In the genomic region with DNA sequence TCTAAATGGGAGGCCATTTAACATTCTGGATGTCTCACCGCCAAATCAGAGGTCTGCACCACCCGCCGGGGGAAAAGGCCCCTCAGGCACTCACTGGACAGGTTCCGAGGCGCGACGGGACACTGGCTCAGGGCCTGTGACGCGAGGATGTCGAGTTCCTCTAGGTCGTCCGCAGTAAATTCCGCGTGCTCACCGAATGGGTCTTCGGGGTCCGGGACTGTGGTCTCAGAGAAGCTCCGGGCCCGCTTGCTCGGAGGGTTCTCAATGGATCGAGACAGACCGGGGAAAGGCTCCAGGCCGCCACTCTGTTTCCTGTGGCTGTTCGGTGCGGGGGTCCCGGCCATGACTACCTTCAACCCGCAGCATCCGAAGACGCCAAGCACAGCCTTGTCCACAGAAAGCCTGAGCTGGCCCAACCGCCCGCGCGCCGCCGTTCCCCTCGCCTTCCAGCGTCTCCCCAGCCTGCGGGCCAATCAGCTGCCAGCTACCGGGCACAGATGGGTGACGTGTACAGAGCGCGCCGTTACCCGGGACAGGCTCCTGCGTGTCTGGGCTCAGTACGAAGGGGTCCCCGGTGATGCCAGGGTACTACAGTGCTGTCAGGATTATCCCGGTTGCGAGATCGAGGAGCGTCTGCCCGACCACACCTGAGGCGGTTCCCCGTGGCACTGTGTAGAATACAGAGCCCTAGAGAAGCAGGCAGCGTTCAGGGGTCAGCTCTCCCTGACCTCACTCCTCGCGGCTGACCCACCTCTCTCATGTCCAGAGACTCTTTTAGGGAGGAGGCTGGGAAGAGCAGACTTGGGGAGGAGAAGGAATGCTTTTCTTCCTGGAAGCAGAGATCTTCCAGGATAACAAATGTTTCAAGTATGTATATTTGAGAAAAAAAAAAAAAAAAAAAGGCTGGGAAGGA, we compare ENCODE assay signal across 8 mouse cellular contexts. TPM values are rescaled to one million over a fixed set of nuclear protein-coding genes. Genes with fewer than 3 reads are reported as not detected.
DNase-seq lines count a peak whose midpoint lies in the region; ATAC-seq lines count a peak whose summit lies in the region.

A gene (minus strand): TSS at position 464 of the 913 bp plus-strand sequence.

- H3K4me2 ChIP-seq in intestine, embryonic 15.5 days (replicated peaks) = peak within 1 kb of the TSS; percentile 88

- ATAC-seq in intestine, embryonic 15.5 days = peak; percentile 99
- ATAC-seq in megakaryocyte-erythroid progenitor cell, adult 5-6 weeks (replicated peaks; ENCODE audit: low FRiP score, low TSS enrichment, poor library complexity, severe bottlenecking) = peak; percentile 98

- intact Hi-C loops in gastrocnemius, postnatal 36 days (cut with DNase I) = no loop called here
- intact Hi-C loops in left cerebral cortex, postnatal 14 days (cut with DNase I) = no loop called here

- peak within 1 kb of the TSS; percentile 75 for H3K9ac ChIP-seq in intestine, embryonic 15.5 days

- H3K27me3 ChIP-seq in intestine, embryonic 15.5 days (replicated peaks) = no peaks in the 10 kb centered on the region

- H3K9me3 ChIP-seq in intestine, embryonic 15.5 days = no peaks in the 10 kb centered on the region

- peak; percentile 95 for DNase-seq in adrenal gland, adult 2 months
- DNase-seq in embryo, embryonic 11 days = peak; percentile 95
- DNase-seq in gastrocnemius, postnatal 36 days = peak; percentile 80 to 86
- peak; percentile 94 to 96 for DNase-seq in left cerebral cortex, postnatal 14 days (ENCODE audit: low spot score in 2 of 2)
- DNase-seq in right cerebral cortex, postnatal 14 days = peak; percentile 95
- peak; percentile 90 for DNase-seq in urinary bladder, postnatal 25 days (ENCODE audit: low spot score)

- peaks cover 14% of the 10 kb centered on the region; the same call in 1 of the 2 replicates for H3K36me3 ChIP-seq in intestine, embryonic 15.5 days

- H3K27ac ChIP-seq in intestine, embryonic 15.5 days = peak within 1 kb of the TSS; percentile 28

- under 1% methylated on average over 57 of the region's 57 CpGs for WGBS in intestine, embryonic 15.5 days

- H3K4me3 ChIP-seq in intestine, embryonic 15.5 days (replicated peaks) = peak within 1 kb of the TSS; percentile 82

- H3K4me1 ChIP-seq in intestine, embryonic 15.5 days (replicated peaks) = peaks cover 13% of the 10 kb centered on the region

RNA-seq across cellular contexts. Expression of the gene that starts here (rescaled TPM):
- 10 to 100 TPM; 12.5 to 17.5 TPM for total RNA-seq in adrenal gland, adult 2 months (2021)
- polyA plus RNA-seq in adrenal gland, adult 2 months (2012; rRNA removed) = 22.3 and 25.3 TPM in 2 replicates
- total RNA-seq in gastrocnemius, postnatal 36 days (2021) = 1 to 10 TPM; 7.8 to 8.3 TPM
- polyA plus RNA-seq in intestine, embryonic 15.5 days (2015; fragmentation: Nextera tagmentation; extraction: Ambion mirVana) = 21.3 and 22.4 TPM in 2 replicates
- 10 to 100 TPM; 28.1 to 29.0 TPM for total RNA-seq in left cerebral cortex, postnatal 14 days (2021)
- total RNA-seq in megakaryocyte-erythroid progenitor cell, adult 5-6 weeks (2014; fragmentation: Nextera tagmentation) = 14.9 and 26.3 TPM in 2 replicates
- total RNA-seq in megakaryocyte-erythroid progenitor cell, adult 5-6 weeks (2017) = 9.8 and 19.2 TPM in 2 replicates

Comparison
In these comparisons a context has a peak if more than half of its experiments do, and no peak if none do; other contexts are left out.
1. Peak in every context shown above with its lines: DNase-seq, ATAC-seq, H3K4me3 ChIP-seq and H3K27ac ChIP-seq.